Mouse (Mus musculus) layer of hippocampus, postnatal 36 days (tissue): ENCODE measurements around the gene Dnah5. TPM values are rescaled to one million over a fixed set of nuclear protein-coding genes. Genes with fewer than 3 reads are reported as not detected.

Experiments used
- DNase-seq, 2 experiments: peaks; one replicate each; pipeline ENCODE4 v3.0.0; 2022
- total RNA-seq, 2 experiments: library from RNA; stranded (reverse); gene quantifications; 2 replicates each; pipeline ENCODE4 v1.2.3; 2021

The Dnah5 gene
- total RNA-seq, 2 experiments from 2014 or later: 3.4 to 3.7 TPM

- no peak for DNase-seq
Measured at GRCm38 (mm10) chr15:28473749-28474390, 270.3 kb downstream of the Dnah5 start.

DNA sequence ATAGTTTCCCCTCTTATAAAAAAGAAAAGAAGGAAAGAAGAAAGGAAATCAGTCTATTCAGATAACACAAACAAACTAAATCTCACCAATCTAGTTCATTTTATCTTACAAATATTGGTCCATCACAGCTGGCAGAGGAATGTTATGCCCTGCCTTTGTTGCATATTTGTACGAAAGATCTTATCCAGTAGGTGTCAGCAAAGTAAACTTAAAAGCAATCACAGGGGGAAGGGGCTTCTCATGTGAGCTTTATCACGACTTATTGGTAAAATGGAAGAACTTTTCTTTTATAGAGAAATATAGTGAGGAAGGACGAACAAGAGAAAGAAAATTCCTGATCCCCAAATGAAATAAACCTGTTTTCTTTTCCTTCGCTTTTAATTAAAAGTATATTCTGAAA lies 299.3 kb downstream of the Dnah5 start:
- no peak for DNase-seq

GRCm38 (mm10) chr15:28515176-28515575 lies 311.6 kb downstream of the Dnah5 start:
- DNase-seq: no peak

Other genes starting within 250 kb of the Dnah5 start
- gene Trio, start 177.9 kb upstream of the Dnah5 start, total RNA-seq: 100 to 1,000 TPM; 266 to 349 TPM